Mouse (Mus musculus): ENCODE measurements around the gene Ripor3.

Gene Ripor3

GRCm38 (mm10) chr2:168031842-168032241, 21.4 kb upstream of the Ripor3 start:
- no peak for DNase-seq (ENCODE audit: inconsistent ontology term)

GRCm38 (mm10) chr2:168028376-168028775, 18.0 kb upstream of the Ripor3 start:
- DNase-seq (ENCODE audit: inconsistent ontology term): no peak

- DNase-seq (ENCODE audit: inconsistent ontology term): no peak
Measured at GRCm38 (mm10) chr2:168026467-168026866, 16.0 kb upstream of the Ripor3 start.

- DNase-seq (ENCODE audit: inconsistent ontology term): no peak
Measured at GRCm38 (mm10) chr2:168025882-168026281, 15.5 kb upstream of the Ripor3 start.

- DNase-seq (ENCODE audit: inconsistent ontology term): peak; percentile 29
Measured at GRCm38 (mm10) chr2:168025174-168025573, 14.8 kb upstream of the Ripor3 start.

- DNase-seq (ENCODE audit: inconsistent ontology term): no peak
Measured at GRCm38 (mm10) chr2:168023763-168024402, 13.5 kb upstream of the Ripor3 start.

- DNase-seq (ENCODE audit: inconsistent ontology term): peak; percentile 38
Measured at GRCm38 (mm10) chr2:168019201-168019715, 8.8 kb upstream of the Ripor3 start.

- peak; percentile 51 for DNase-seq (ENCODE audit: inconsistent ontology term)
Measured at GRCm38 (mm10) chr2:168016951-168017391, 6.6 kb upstream of the Ripor3 start.

GRCm38 (mm10) chr2:168010893-168011292, 475 bp upstream of the Ripor3 start:
- DNase-seq (ENCODE audit: inconsistent ontology term): no peak

GRCm38 (mm10) chr2:168008132-168008531, 2.3 kb downstream of the Ripor3 start:
- no peak for DNase-seq (ENCODE audit: inconsistent ontology term)

- DNase-seq (ENCODE audit: inconsistent ontology term): no peak
Measured at GRCm38 (mm10) chr2:168006489-168006888, 3.9 kb downstream of the Ripor3 start.

GRCm38 (mm10) chr2:168005616-168006015, 4.8 kb downstream of the Ripor3 start:
- DNase-seq (ENCODE audit: inconsistent ontology term): peak; percentile 23

GRCm38 (mm10) chr2:168005005-168005404, 5.4 kb downstream of the Ripor3 start:
- no peak for DNase-seq (ENCODE audit: inconsistent ontology term)

GRCm38 (mm10) chr2:168004369-168004768, 6.0 kb downstream of the Ripor3 start:
- DNase-seq (ENCODE audit: inconsistent ontology term): no peak

- peak; percentile 57 for DNase-seq (ENCODE audit: inconsistent ontology term)
Measured at GRCm38 (mm10) chr2:168003431-168003830, 7.0 kb downstream of the Ripor3 start.

- DNase-seq (ENCODE audit: inconsistent ontology term): no peak
Measured at GRCm38 (mm10) chr2:168002884-168003283, 7.5 kb downstream of the Ripor3 start.

GRCm38 (mm10) chr2:168002188-168002587, 8.2 kb downstream of the Ripor3 start:
- DNase-seq (ENCODE audit: inconsistent ontology term): no peak

GRCm38 (mm10) chr2:167999145-167999743, 11.2 kb downstream of the Ripor3 start:
- no peak for DNase-seq (ENCODE audit: inconsistent ontology term)

GRCm38 (mm10) chr2:167997562-167997961, 12.9 kb downstream of the Ripor3 start:
- DNase-seq (ENCODE audit: inconsistent ontology term): no peak

GRCm38 (mm10) chr2:167996672-167997215, 13.7 kb downstream of the Ripor3 start:
- no peak for DNase-seq (ENCODE audit: inconsistent ontology term)

GRCm38 (mm10) chr2:167995870-167996635, 14.4 kb downstream of the Ripor3 start:
- DNase-seq (ENCODE audit: inconsistent ontology term): no peak

GRCm38 (mm10) chr2:167993260-167993659, 17.2 kb downstream of the Ripor3 start:
- no peak for DNase-seq (ENCODE audit: inconsistent ontology term)

Data from Muller cell, postnatal 12 days (primary cell).